Mouse (Mus musculus) G1E (cell line): ENCODE data around the gene Oxsr1.

Experiments used
- CTCF ChIP-seq: IDR thresholded peaks from 2 replicates; pipeline ENCODE4 v1.5.1; 2012; ENCODE audit warnings: low read depth, low read length, inconsistent platforms, mixed read lengths
- GATA2 ChIP-seq: IDR thresholded peaks from 2 replicates; pipeline ENCODE4 v1.6.1; 2012; ENCODE audit warnings: low read depth, low read length, inconsistent platforms, borderline replicate concordance
- TAL1 ChIP-seq: conservative IDR thresholded peaks from 2 replicates; pipeline ENCODE4 v1.6.1; 2012; ENCODE audit warnings: low read depth, low read length, inconsistent platforms, mixed read lengths

- no peak for TF ChIP-seq CTCF
- no peak for TF ChIP-seq GATA2
- no peak for TF ChIP-seq TAL1
Observed at GRCm38 (mm10) chr9:119247996-119248395, 74.2 kb downstream of the Oxsr1 start.
